Mouse (Mus musculus) A20 (cell line): ENCODE results near the gene Rflnb.
"Not testable (repeated sequence)": the region's sequence is repeated elsewhere in the genome, so short reads cannot be mapped to it uniquely, and the experiment has no call there.

Experiments
- DNase-seq: peaks from one replicate; pipeline ENCODE4 v3.0.0-alpha.2; 2011; ENCODE audit warnings: low read depth, low spot score

The Rflnb gene

DNA sequence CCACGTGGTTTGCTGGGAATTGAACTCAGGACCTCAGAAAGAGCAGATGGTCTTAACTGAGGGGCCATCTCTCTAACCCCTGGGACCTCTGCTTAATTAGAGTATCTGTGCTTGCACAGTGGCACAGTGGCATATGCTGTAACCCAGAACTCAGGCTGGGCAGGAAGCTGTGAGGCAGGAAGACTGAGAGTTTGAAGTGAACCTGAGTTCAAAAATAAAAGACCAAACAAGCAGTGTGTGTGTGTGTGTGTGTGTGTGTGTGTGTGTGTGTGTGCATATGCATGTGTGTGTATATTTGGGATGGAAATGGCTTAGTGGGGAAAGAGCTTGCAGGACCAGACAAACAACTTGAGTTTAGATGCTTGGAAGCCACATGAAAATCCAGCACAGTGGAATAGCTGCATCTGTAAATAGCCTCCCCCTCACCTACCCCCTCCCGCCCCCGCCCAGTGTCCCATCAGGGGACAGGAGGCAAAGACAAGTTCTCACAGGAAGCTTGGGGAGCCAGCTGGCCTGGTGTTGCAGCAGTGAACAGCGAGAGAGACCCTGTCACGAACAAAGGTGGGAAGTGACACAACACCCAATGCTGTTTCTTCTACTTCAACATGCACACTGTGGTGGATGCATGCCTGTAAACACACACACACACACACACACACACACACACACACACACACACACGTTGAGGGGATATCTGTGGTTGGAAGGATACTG is 10.2 kb upstream of the Rflnb start:
- DNase-seq = no peak

DNA sequence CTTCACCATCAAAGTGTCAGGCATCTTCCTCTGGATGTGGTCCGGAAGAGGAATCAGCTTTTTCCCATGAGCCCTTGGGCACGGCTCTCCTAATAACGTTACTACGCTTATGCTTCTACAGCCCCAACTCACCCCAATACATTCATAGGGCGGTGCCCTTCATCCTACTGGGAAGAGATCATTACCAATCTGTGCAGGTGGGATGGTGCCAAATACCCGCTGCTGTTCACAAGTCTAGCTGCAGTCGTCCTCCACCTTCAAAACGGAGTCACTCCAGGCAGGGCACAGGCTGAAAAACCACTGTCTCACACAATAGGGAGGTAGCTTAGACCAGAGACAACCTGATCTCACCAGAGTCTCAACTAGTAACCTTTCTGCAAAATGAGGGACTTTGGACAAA is 7.6 kb upstream of the Rflnb start:
- no peak for DNase-seq

DNA sequence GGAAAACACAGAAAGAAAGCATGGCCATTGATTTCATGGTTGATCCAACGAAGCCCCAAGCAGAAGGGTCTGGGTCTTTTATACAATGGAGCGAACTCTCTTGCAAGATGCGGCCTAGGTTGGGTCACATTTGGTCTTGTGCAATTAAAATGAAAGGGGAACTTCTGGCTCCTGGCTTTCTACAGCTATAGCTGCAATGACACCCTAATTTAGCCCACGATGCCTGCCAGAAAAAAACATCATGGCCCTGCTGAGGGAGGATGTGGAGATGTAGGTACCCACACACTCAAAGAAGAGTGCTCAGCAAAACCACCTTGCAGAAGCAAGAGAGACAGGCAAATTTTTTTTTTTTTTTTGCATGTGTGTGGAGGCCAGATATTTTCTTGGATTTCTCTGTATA is 6.3 kb upstream of the Rflnb start:
- no peak for DNase-seq

DNA sequence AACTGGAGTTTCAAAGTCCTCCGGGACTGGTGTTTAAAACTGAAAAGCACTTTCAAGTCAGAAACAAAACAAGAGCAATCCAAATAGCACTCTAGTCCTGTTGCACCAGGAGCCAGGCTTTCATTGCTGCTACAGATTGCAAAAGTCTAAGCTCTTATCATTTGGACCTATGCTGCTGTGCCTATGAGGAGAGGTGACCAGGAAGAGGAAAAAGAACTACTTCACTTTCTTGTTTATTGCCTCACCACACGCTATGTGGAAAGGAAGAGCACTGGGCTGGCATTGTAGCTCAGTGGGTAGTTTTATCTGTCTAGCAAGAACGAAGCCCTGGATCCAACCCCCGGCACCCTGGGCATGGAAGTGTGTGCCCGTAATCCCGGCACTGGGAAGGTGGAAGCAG is 5.8 kb upstream of the Rflnb start:
- DNase-seq = no peak

DNA sequence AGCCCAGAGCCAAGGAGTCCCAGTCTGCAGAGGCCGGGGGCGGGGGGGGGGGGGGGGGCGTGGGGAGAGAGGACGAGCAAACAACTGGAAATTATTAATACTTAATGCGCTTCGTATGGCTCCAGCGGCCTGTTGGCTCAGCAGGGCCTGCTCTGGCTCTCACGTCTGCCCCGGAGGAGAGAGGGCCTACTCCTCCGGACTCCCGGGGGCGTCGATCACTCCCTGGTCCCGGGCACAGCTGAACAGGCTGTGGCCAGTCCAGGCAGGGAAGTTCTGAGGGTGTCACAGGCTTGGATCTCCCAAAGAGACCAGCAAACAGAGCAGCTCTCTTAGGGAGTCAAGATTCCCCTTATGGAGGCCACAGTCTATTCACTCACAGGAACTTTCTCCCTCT is 487 bp upstream of the Rflnb start:
- no peak for DNase-seq

DNA sequence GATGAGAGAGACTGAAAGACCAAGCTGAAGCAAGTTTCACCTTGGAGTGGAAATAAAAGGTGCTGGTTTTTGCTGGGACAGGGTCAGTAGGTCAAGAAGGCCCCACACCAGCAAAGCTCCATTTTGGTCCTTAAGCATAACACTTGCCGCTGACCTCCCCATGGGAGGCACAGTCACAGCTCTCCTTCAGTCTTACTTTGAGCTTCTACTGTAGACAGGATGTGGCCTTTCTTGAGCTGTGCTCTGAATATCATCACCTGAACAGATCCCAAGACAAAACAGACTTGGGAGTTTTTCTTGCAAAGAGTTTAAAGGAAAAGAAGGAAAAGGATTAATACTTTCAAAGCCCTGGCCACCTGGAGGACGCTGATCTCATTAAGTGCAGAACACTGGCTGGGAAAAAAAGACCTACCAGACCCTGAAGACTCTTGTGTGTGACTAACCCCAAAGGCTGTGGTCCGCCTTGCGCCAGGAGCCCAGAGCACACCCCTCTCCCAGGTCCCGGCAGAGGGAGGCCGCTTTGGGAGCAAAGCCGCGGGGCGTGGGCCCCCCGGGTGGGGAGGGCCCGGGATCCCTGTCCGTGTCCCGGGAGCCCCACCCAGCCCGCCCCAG is 949 bp downstream of the Rflnb start:
- no peak for DNase-seq

DNA sequence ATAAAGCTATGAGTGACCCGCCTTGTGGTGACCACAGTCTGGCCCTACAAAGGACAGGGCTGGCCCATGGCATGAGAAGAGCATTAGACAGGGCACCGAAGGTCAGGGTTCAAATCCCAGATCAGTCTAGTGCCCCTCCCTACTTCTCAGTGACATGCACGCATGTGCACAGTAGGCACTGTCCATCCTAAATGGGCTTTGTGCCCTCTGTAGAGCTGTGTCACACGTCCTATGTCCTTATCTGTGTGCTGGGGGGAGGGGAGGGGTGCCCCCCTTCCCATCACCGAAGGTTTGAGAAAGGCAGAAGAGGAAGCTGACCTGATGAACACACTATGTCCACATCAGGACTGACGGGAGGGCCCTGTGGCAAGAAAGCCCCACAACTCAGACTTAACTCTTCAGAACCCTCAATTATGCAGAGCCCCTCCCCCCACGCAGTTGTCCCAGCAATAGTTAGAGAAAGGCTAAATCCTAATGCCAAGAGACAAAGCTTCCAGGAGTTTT is 2.5 kb downstream of the Rflnb start:
- no peak for DNase-seq

DNA sequence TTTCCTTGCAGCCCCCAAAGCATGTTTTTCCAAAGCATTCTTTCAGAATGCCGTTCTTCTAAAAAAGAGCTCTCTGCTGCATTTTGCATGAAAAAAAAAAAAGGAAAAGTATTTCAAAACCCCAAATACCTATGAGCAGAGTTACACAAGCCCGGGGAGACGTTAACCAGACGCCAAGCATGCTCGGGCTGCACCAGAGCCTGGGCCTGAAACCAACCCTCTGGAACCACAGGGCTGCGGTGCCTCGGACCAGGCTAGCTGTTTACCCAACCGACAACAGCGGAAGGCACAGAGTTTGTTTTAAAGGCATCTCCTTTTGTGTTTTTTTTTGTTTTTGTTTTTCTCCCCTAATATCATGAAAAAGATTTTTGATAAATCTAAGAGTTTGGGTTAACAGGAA is 6.7 kb downstream of the Rflnb start:
- DNase-seq = no peak

DNA sequence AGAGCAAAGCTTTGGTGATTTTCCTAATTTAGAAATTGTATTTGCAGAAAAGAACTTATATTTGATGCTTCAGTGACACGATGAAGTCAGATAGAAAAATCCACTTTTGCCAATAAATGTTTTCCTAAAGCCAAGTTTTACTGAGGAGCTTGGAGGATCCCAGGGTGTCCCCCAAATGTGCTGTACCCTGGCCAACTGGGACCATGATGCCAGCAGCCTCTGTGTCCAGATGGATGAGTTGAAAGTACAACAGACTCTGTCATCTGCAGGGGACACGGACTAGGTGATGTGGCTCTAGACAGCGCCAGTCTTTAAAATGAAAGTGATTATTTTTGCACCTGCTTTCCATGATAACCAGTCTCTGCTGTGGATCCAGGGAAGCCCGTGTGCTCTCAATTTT is 7.7 kb downstream of the Rflnb start:
- no peak for DNase-seq

DNA sequence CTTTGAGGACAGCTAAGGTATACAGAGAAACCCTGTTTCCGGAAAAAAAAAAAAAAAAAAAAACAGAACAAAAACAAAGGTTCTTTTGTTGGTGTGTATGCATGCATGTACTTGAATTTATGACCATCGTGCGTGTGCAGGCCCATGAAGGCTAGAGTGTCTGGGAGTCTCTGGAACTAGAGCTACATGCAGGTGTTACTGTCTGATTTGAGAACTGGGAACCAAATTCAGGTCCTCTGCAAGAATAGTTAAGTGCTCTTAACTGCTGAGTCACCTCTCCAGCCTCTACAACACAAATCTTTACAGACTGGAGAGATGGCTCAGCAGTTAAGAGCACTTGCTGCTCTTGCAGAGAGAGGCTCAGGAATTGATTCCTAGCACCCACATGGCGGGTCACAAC is 11.8 kb downstream of the Rflnb start:
- DNase-seq = no peak

DNA sequence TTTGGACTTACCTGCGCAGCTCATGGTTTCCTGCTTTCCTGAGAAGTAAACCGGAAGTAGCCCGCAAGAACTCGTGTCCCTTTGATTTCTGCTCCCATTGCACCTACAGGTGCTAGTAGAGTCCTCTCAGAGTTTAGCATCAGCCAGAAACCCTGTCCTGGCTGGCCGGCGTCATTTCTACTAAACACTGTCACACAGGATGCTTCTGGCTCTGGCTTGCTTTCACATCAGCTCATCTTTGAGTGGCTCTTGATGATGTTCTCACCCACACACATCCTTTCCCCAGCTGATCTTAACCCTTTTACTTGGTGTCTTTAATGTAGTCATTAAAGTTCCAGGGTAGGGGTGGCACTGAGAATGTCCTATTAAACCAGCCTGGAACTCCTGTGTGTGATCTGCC is 12.3 kb downstream of the Rflnb start:
- no peak for DNase-seq

DNA sequence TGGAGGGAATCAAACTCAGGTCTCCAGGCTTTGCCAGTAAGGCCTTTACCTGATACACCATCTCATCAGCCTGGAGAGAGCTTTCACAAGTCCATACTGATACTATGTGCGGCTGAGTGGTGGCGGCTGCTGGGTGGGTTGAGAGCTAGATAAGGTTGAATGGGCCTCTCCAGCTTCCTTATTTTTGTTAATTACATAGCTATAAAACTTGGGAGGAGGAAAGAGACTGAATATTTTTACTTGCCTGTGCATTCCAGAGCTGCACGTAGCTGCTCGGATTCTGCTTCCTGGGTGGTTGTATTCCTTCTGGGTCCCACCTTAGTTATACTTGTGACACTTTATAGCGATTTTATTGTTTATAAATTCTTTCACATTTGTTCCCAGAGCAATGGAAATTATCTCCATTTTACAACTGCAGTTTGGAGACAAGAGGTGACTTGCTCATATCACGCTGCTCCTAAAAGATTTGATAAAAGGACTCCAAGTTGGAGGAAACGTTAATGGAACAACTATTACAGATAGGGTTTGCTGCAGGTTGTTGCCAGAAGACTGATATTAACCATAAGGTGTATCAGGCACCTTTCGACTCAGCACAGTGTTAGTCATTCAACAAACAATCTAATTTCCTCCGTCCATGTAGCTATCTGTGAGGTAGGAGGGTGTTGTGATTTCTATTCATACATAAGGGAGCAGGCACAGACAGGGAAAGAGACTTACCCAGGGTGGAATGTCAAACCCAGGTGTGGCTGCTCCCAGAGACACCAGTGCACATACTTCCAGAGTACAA is 16.6 kb downstream of the Rflnb start:
- no peak for DNase-seq

DNA sequence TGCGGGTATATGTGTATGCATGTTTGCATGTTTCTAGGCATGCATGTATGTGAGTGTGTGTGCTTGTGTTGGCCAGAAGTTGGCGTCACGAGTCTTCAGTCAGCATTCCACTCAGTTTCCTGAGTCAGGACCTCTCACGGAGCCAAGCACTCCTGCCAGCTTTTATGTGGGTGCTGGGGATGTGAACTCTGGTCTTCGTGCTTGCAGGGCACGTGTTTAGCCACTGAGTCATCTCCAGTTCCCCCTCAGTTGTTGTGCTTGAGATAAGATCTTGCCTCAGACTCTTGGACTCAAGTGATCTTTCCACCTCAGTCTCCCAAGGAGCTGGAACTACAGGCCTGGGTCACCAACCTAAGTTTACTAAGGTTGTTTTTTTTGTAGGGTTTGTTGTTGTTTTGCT is 18.5 kb downstream of the Rflnb start:
- no peak for DNase-seq

DNA sequence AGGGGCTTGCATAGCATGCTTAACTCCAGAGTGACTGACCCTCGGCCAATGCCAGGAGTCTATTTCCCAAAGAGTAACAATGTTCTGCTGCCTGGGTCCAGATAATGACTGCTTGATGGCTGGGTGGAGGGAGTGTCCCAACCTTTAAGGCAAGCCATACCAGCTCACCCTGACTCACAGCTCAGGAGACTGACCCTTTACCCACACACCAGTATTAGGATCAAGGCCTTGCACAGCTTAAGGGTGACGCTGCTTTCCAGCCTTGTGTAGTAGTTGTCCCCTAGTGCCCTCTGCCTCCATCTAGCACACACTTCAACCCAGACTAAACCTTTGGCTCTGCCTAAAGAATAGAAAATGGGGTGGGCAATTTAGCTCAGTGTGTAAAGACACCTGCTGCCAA is 19.4 kb downstream of the Rflnb start:
- DNase-seq = no peak

DNA sequence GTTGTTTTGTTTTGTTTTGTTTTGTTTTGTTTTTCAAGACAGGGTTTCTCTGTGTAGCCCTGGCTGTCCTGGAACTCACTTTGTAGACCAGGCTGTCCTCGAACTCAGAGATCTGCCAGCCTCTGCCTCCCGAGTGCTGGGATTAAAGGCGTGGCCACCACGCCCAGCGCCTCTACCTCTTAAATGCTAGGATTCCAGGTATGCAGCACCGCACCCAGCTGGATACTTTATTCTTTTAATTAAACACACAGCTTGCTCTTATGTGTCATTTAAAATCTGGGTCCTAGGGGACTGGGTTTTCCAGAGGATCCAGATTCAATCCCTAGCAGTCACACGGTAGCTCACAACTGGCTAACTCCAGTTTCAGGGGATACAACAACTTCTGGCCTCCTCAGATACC is 23.3 kb downstream of the Rflnb start:
- not testable (repeated sequence) for DNase-seq

DNA sequence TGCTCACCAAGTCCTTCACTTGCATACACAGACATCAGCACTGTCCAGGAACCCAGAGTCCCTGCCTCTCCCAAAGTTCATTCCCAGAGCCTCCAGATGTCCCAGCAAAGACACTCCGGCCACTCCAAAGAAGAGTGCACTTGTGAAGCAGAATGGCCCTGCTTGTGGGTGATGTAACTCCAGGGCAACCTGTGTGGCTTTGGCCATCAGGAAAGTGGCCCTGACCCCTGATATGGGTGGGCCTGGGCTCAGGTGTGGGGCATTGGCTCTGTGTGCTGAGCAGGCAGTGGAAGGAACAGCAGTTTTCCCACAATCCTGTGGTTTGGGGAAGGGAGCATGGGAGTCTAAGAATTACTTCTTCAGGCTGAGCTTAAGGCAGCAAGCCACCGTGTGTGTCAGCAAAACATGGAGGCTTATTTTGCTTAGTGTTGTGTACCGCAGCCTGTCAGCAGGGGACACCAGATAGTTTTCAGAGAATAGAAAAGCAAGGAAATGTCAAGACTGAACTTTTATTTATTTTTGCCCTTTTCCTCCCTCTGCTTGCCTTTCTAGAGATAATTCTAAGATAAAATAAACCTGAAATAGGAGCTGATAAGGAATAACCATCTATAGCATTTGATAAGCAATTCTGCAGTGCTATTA is 26.2 kb downstream of the Rflnb start:
- DNase-seq = no peak

DNA sequence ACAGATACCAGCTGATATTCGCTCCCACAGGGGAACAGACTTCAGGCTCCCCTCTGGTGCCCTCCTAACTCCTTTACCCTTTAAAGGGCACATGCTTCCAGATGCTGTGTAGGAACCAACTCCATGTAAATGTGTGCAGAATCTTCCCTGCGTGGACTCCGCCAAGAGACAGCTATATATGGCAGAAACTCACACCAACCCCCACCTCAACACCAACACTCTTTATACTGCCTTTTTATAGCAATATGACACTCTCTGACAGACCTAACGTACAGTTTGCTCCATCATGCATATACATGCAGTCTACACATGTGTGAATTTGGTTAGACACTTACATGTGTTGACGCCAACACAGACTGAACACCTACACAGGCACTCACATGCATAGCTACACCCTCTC is 26.9 kb downstream of the Rflnb start:
- DNase-seq = no peak

DNA sequence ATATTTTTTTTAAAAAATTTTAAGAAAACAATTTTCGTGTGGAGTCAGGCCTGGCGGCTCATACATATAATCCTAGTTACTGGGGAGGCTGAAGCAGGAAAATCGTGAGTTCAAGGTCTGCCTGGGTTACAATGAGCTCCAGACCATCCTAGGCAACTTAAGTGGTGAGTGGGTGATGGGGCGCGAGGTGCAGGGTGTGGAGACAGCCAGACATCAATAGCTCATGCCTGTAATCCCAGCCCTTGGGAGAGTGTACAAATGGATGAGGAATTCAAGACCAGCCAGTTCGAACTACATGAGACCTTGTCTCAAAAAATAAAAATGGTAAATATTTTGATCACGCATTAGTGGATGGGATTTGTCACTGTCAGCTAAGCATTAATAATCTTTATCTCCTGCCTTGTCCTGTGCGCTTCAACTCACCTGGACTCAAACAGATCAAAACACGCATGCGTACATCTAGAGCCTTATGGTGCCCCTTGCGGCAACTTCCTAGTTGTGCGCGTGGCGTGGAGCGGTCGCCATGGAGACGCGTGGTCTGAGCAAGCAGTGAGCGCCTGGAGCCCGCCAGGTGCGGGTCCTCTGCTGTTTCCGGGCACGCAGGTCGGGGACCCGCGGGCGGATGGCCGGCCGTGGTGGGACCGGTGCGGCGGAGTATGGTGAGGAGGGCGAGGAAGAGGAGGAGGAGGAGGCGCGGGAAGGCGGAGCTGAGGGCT is 28.0 kb downstream of the Rflnb start, which contains the start of gene 1700016K19Rik:
Gene 1700016K19Rik (plus strand): TSS at position 473 of the 716 bp plus-strand sequence.
- DNase-seq = peak; percentile 87

DNA sequence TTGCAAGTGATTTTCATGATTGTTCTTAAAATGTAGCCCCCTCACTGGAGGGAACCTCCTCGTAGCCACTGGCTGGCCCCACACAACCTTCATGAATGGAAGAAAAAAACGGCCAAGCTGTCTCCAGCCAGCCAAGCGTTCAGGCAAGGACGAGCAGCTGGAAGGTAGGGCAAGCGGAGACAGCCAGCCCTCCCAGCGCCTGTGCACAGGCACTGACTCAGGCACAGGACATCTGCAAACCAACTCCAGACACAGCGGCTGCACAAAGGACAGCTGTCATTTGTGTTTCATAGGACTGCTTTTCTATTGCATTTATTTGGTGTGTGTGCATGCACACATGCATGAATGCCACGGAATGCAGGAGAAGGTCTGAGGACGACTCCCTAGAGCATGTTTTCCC is 33.2 kb downstream of the Rflnb start:
- no peak for DNase-seq

DNA sequence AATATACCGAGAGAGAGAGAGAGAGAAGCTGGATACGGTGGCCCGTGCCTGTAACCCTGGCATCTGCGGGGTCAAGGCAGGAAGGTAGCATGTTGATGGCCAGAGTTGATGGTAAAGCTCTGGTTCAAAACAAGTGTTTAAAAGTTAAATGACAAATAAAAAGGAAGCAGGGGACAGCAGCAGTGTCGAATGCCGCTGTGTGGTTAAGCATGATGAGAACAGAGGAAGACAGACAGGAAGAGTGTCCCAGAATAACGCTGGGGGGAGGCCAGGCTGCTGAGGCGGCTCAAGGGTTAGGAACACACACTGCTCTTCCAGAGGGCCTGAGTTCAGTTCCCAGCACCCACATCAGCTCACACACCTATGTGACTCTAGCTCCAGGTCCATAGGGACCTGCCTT is 35.1 kb downstream of the Rflnb start:
- no peak for DNase-seq

DNA sequence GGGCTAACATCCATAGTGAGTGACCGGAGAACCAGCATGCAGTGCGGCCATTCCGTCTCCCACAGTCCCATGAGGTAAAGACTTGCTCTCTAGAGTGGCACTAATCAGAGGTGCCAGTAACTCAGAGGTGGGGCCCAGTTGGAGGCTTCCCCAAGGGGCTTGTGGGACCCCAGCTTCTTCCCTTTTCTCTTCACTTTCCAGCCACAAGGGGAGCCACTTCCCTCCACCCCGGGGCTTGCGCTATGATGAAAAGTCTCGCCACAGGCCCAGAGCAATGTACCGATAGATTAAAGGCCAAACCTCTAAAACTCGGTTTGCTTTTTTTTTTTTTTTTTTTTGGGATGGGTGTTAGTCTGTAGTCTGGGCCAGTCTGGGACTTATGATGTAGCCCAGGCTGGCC is 35.7 kb downstream of the Rflnb start:
- DNase-seq = no peak
